Mouse (Mus musculus) large intestine, adult 2 months (tissue): ENCODE measurements around the gene Tcerg1l. TPM values are rescaled to one million over a fixed set of nuclear protein-coding genes. Genes with fewer than 3 reads are reported as not detected.

Source experiments
- DNase-seq: peaks from one replicate; pipeline ENCODE4 v3.0.0-alpha.2; 2012; ENCODE audit warnings: low read depth, low spot score
- WGBS: fragments of 180-500 bp; shearing (Covaris S2); methylation state at CpG from one replicate; pipeline ENCODE4 v1.1.7; 2018; 5-methylcytosine and 5-hydroxymethylcytosine counted together
- polyA plus RNA-seq: library from polyadenylated mRNA; depleted of rRNA; stranded (reverse); fragments of >200 nt; gene quantifications from 2 replicates; pipeline ENCODE4 v1.2.3, GENCODE M21; 2012

The Tcerg1l gene
- polyA plus RNA-seq, 1 experiment: 0.05 TPM

GRCm38 (mm10) chr7:138242229-138242628 is 155.3 kb downstream of the Tcerg1l start:
- no peak for DNase-seq
- 38% methylated on average over 5 of the region's 5 CpGs for WGBS

GRCm38 (mm10) chr7:138237708-138238225 is 159.8 kb downstream of the Tcerg1l start:
- DNase-seq: no peak
- 47% methylated on average over 5 of the region's 5 CpGs for WGBS

- no peak for DNase-seq
- WGBS: 56% methylated on average over 3 of the region's 3 CpGs
Measured at GRCm38 (mm10) chr7:138224252-138224651, 173.3 kb downstream of the Tcerg1l start.

- DNase-seq: no peak
- 70% methylated on average over 4 of the region's 4 CpGs for WGBS
Measured at GRCm38 (mm10) chr7:138222951-138223350, 174.6 kb downstream of the Tcerg1l start.

GRCm38 (mm10) chr7:138217556-138218098 is 179.9 kb downstream of the Tcerg1l start:
- no peak for DNase-seq
- 57% methylated on average over 6 of the region's 6 CpGs for WGBS

GRCm38 (mm10) chr7:138215177-138215830 is 182.2 kb downstream of the Tcerg1l start:
- WGBS: 20% methylated on average over 15 of the region's 15 CpGs
- DNase-seq: no peak

GRCm38 (mm10) chr7:138214710-138215109 is 182.8 kb downstream of the Tcerg1l start:
- no peak for DNase-seq
- 35% methylated on average over 9 of the region's 9 CpGs for WGBS

GRCm38 (mm10) chr7:138209769-138210168 is 187.8 kb downstream of the Tcerg1l start:
- 68% methylated on average over 5 of the region's 5 CpGs for WGBS
- no peak for DNase-seq

- DNase-seq: no peak
- 80% methylated on average over 2 of the region's 2 CpGs for WGBS
Measured at GRCm38 (mm10) chr7:138205124-138205523, 192.4 kb downstream of the Tcerg1l start.

- DNase-seq: no peak
- WGBS: 54% methylated on average over 15 of the region's 15 CpGs
Measured at GRCm38 (mm10) chr7:138202162-138202832, 195.2 kb downstream of the Tcerg1l start.

- WGBS: 17% methylated on average over 10 of the region's 10 CpGs
- no peak for DNase-seq
Measured at GRCm38 (mm10) chr7:138199333-138200058, 198.0 kb downstream of the Tcerg1l start.

- 54% methylated on average over 2 of the region's 2 CpGs for WGBS
- DNase-seq: no peak
Measured at GRCm38 (mm10) chr7:138196139-138196538, 201.4 kb downstream of the Tcerg1l start.

- 79% methylated on average over 5 of the region's 5 CpGs for WGBS
- no peak for DNase-seq
Measured at GRCm38 (mm10) chr7:138184197-138184596, 213.3 kb downstream of the Tcerg1l start.

GRCm38 (mm10) chr7:138182216-138182615 is 215.3 kb downstream of the Tcerg1l start:
- no peak for DNase-seq
- WGBS: 60% methylated on average over 3 of the region's 3 CpGs

GRCm38 (mm10) chr7:138178617-138179016 is 218.9 kb downstream of the Tcerg1l start:
- DNase-seq: no peak
- 79% methylated on average over 2 of the region's 2 CpGs for WGBS

- DNase-seq: no peak
- 25% methylated on average over 2 of the region's 2 CpGs for WGBS
Measured at GRCm38 (mm10) chr7:138176026-138176425, 221.5 kb downstream of the Tcerg1l start.

- no peak for DNase-seq
Measured at GRCm38 (mm10) chr7:138170389-138170788, 227.1 kb downstream of the Tcerg1l start.

More at GRCm38 (mm10) chr7:138170389-138170788, 227.1 kb downstream of the Tcerg1l start:
- WGBS: 60% methylated on average over 4 of the region's 4 CpGs
